Mouse (Mus musculus): ENCODE results near the gene Fmnl2.

DNA sequence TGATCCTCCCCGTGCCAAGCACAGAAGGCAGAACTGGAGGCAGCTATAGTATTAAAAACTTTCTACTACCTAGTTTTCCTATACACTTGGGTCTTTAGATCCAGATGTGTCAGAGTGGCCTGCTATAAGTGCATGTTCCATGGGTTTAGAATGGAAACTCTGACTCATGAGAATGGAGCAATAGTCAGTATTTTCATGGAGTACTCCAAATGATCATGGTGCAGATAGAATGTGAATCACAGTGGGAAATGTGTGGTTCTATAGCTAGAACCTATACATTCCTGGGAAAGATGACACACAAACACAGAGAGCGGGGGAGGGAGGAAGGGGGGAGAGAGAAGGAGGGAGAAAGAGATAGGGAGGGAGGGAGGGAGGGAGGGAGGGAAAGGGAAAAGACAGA is 13.8 kb upstream of the Fmnl2 start:
- no peak for TF ChIP-seq MAX (IDR thresholded peaks at IDR 0.05)
- TF ChIP-seq CTCF (IDR thresholded peaks at IDR 0.05; ENCODE audit: control insufficient read depth, insufficient read depth, insufficient read length): no peak
- TF ChIP-seq USF1 (IDR thresholded peaks at IDR 0.05; ENCODE audit: low read depth): no peak
- TF ChIP-seq MYOG (IDR thresholded peaks at IDR 0.05; ENCODE audit: control insufficient read depth, extremely low read depth, insufficient read length): no peak
- no peak for TF ChIP-seq MYOD1 (IDR thresholded peaks at IDR 0.05; ENCODE audit: control insufficient read depth, insufficient read length, low read depth)
